Mouse (Mus musculus) liver, embryonic 12.5 days (tissue): ENCODE results near the gene Srp14. TPM values are rescaled to one million over a fixed set of nuclear protein-coding genes. Genes with fewer than 3 reads are reported as not detected.
A peak's percentile ranks its signal among the peaks of the same experiment; 100 is the strongest.

ENCODE experiments used
- ATAC-seq: fragments of 200-750 bp; cut with Nextera tagmentation; 2 replicates; pipeline ENCODE4 v1.8.0; 2017; ENCODE audit warnings: moderate number of reproducible peaks, mild to moderate bottlenecking, moderate library complexity
- H3K27ac ChIP-seq: fragments of 300-500 bp; sonication (generic); 2 replicates; pipeline ENCODE4 v1.5.1; 2016; ENCODE audit warnings: mild to moderate bottlenecking
- H3K27me3 ChIP-seq: fragments of 300-500 bp; sonication (generic); replicated peaks from 2 replicates; pipeline ENCODE4 v1.6.1; 2016; ENCODE audit warnings: mild to moderate bottlenecking, moderate library complexity
- H3K36me3 ChIP-seq: fragments of 300-500 bp; sonication (generic); 2 replicates; pipeline ENCODE4 v1.6.1; 2016; ENCODE audit warnings: mild to moderate bottlenecking, moderate library complexity
- H3K4me1 ChIP-seq: fragments of 300-500 bp; sonication (generic); 2 replicates; pipeline ENCODE4 v1.6.1; 2016
- H3K4me2 ChIP-seq: fragments of 300-500 bp; sonication (generic); 2 replicates; pipeline ENCODE4 v1.6.1; 2016; ENCODE audit warnings: mild to moderate bottlenecking, moderate library complexity
- H3K4me3 ChIP-seq: fragments of 300-500 bp; sonication (generic); 2 replicates; pipeline ENCODE4 v1.5.1; 2016; ENCODE audit warnings: mild to moderate bottlenecking, moderate library complexity
- H3K9ac ChIP-seq: fragments of 300-500 bp; sonication (generic); 2 replicates; pipeline ENCODE4 v1.6.1; 2016; ENCODE audit warnings: mild to moderate bottlenecking, moderate library complexity
- H3K9me3 ChIP-seq: fragments of 300-500 bp; sonication (generic); replicated peaks from 2 replicates; pipeline ENCODE4 v1.6.1; 2016; ENCODE audit warnings: mild to moderate bottlenecking, moderate library complexity
- WGBS: fragments of 180-500 bp; shearing (Covaris S2); methylation state at CpG from one replicate; pipeline ENCODE4 v1.1.7; 2016; ENCODE audit not compliant: insufficient replicate concordance; 5-methylcytosine and 5-hydroxymethylcytosine counted together
- polyA plus RNA-seq: library from polyadenylated mRNA; unstranded; fragments of >200 nt; fragmentation: Nextera tagmentation; extraction: Ambion mirVana; gene quantifications from 2 replicates; pipeline ENCODE4 v1.2.1, GENCODE M21; 2016

Srp14 gene
- polyA plus RNA-seq, 1 experiment from 2014 or later, result 130 TPM

- Histone ChIP-seq H3K4me3 (no peak overlapping the region), H3K4me2 (no peak overlapping the region), H3K27me3 (no peaks in the 10 kb centered on the region), H3K9me3 (no peaks in the 10 kb centered on the region), H3K36me3 (peaks cover 56% of the 10 kb centered on the region), H3K4me1 (no peaks in the 10 kb centered on the region), H3K27ac (no peak overlapping the region), H3K9ac (no peak overlapping the region)
- no peak for ATAC-seq
- WGBS, result 84% methylated on average over 13 of the region's 13 CpGs
Observed at GRCm38 (mm10) chr2:118457463-118458261, 21.8 kb downstream of the Srp14 start.

GRCm38 (mm10) chr2:118457029-118457428, 22.5 kb downstream of the Srp14 start:
- H3K4me3 ChIP-seq, result no peak overlapping the region
- no peak overlapping the region for H3K27ac ChIP-seq
- no peaks in the 10 kb centered on the region for H3K9me3 ChIP-seq
- peaks cover 49% of the 10 kb centered on the region for H3K36me3 ChIP-seq
- H3K9ac ChIP-seq, result no peak overlapping the region
- WGBS, result 76% methylated on average over 3 of the region's 3 CpGs
- ATAC-seq, result no peak
- no peaks in the 10 kb centered on the region for H3K4me1 ChIP-seq
- H3K4me2 ChIP-seq, result no peak overlapping the region
- H3K27me3 ChIP-seq, result no peaks in the 10 kb centered on the region

DNA sequence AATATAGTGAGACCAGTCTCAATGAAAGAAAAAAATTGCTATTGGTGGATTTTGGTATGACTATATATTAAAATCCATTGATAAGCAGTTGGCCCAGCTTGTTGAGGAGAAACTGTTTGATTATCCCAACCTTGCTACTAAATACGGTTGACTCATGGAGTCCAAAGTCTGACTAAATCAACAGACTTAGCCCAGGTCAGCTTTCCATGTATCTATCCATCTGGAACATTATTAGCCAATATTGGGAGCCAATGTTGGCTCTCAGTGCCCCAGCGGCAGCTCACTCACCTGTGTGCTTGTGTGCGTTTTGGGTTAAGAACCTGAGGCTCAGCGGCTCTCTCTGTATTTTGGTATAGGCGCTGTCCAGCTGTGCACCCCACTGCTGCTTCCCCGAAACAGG, 28.5 kb downstream of the Srp14 start:
- no peak overlapping the region for H3K27ac ChIP-seq
- no peak for ATAC-seq

GRCm38 (mm10) chr2:118448181-118448580, 31.3 kb downstream of the Srp14 start:
- no peak overlapping the region for H3K4me2 ChIP-seq
- no peak overlapping the region for H3K4me3 ChIP-seq
- H3K4me1 ChIP-seq, result no peaks in the 10 kb centered on the region
- H3K27me3 ChIP-seq, result no peaks in the 10 kb centered on the region
- H3K9me3 ChIP-seq, result no peaks in the 10 kb centered on the region
- H3K9ac ChIP-seq, result no peak overlapping the region
- peaks cover 48% of the 10 kb centered on the region for H3K36me3 ChIP-seq
- 82% methylated on average over 12 of the region's 12 CpGs for WGBS
- no peak overlapping the region for H3K27ac ChIP-seq
- no peak for ATAC-seq

More for the DNA sequence above, 28.5 kb downstream of the Srp14 start:
- WGBS, result 84% methylated on average over 6 of the region's 6 CpGs
- Histone ChIP-seq H3K36me3 (peaks cover 43% of the 10 kb centered on the region), H3K4me3 (no peak overlapping the region), H3K4me2 (no peak overlapping the region), H3K4me1 (no peaks in the 10 kb centered on the region), H3K9ac (no peak overlapping the region), H3K27me3 (no peaks in the 10 kb centered on the region), H3K9me3 (no peaks in the 10 kb centered on the region)

DNA sequence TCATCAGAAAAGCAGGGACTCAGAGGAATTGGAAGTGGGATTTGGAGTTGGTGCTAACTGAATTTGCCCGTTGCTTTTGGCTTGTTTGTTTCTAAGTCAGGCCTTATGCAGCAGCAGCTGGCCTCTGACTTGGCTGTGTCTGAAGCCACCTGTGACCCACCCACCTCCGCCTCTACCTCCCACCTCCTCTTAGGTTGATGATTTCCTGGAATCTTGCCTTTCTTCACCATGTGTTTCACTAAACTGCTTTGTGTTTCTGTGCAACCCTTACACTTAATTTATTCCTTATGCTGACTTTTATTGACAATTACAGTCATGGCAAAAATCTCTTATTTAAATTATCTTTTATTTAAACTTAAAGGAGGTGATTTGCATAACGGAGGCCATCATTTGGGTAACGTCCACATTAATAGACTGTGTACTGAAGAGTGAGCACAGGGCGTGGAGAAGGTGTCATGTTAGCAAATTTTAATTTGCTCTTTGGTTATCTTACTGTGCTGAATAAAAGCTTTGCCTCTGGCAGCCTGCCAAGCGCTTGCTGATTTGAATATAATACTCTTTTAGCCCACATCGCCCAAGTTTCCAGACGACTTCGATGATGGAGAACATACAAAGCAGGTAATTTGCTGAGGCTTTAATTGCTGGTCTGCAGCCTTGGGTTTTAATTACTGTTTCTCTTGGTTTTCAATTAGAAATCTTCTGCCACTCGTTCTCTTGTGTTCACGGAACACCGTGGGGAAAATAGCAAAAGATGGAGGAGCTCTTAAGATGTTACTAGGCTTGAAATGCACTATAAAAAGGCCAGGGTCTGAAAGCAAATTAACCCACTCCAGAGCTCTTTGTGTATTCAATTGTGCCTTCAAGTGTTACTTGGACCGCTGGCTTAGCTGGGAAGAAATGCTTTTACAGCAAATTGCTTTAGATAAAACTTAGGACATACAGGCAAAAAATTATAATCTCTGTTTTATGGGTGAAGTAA, 33.5 kb downstream of the Srp14 start:
- no peaks in the 10 kb centered on the region for H3K27me3 ChIP-seq
- H3K9me3 ChIP-seq, result no peaks in the 10 kb centered on the region
- ATAC-seq, result no peak
- no peak overlapping the region for H3K27ac ChIP-seq
- WGBS, result 82% methylated on average over 13 of the region's 13 CpGs
- H3K9ac ChIP-seq, result no peak overlapping the region
- no peak overlapping the region for H3K4me2 ChIP-seq
- no peak overlapping the region for H3K4me3 ChIP-seq
- no peaks in the 10 kb centered on the region for H3K4me1 ChIP-seq
- peaks cover 53% of the 10 kb centered on the region for H3K36me3 ChIP-seq

DNA sequence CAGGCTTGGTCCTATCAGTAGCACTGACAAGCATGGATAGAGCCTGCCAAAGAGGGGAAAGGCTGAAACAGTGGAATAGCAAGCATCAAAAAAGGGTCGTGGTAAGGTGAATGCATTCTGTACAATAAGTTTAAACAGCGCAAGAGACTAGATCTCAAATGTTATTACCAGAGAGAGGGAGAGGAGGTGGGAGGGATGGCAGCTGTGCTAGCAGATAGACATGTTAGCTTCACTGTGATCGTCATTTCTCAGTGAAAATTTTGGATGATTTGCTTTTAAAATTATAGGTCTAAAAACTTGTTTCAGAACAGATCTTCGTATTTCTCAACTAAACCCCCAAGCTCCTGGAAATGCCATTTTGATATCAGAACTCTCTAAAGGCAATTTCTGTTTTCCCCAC, 36.8 kb downstream of the Srp14 start:
- H3K36me3 ChIP-seq, result peaks cover 50% of the 10 kb centered on the region
- no peaks in the 10 kb centered on the region for H3K4me1 ChIP-seq
- no peak overlapping the region for H3K4me3 ChIP-seq
- WGBS, result 82% methylated on average over 4 of the region's 4 CpGs
- H3K27ac ChIP-seq, result no peak overlapping the region
- no peaks in the 10 kb centered on the region for H3K27me3 ChIP-seq
- H3K9ac ChIP-seq, result no peak overlapping the region
- ATAC-seq, result no peak
- no peaks in the 10 kb centered on the region for H3K9me3 ChIP-seq
- H3K4me2 ChIP-seq, result no peak overlapping the region

DNA sequence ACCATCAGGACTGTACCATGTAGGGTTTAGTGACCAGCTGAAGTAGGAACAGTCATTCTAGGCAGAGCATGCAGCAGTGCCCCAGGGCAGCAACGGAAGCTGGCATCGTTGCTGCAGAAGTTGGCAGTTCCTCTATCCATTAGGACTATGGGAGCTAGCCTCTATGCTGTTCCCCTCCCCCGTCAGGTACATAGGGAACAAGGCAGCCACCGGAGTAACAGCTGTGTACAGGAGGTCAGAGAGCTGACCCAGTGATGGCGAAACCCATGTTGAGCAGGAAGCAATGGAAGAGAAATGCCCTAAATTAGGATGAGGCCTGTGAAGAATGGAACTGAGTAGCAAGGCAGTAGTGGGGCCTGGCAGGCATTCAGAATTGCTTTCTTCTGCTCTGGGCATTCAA, 37.3 kb downstream of the Srp14 start:
- Histone ChIP-seq H3K4me2 (no peak overlapping the region), H3K9ac (no peak overlapping the region), H3K36me3 (peaks cover 54% of the 10 kb centered on the region), H3K27ac (no peak overlapping the region), H3K4me3 (no peak overlapping the region), H3K4me1 (no peaks in the 10 kb centered on the region), H3K9me3 (no peaks in the 10 kb centered on the region), H3K27me3 (no peaks in the 10 kb centered on the region)
- peak; percentile 65 for ATAC-seq
- 84% methylated on average over 5 of the region's 5 CpGs for WGBS

DNA sequence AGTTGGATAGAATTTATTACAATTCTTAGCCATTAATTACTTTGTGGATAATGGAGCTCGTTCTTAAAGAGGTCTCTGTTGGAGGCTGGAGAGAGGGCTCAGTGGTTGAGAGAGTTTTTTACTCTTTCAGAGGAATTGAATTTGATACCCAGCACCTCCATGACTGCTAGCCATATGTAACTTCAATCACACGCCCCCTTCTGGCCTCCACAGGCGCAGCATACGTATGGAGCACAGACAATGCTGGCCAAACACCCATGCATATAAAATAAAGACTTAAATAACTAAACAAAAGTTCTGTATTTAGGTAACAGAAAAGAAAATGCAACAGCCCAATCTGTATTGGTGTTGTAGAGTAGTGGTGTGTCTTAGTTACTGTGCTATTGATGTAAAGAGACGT, 47.9 kb downstream of the Srp14 start:
- 68% methylated on average over 5 of the region's 5 CpGs for WGBS
- H3K4me3 ChIP-seq, result no peak overlapping the region
- no peak overlapping the region for H3K9ac ChIP-seq
- peaks cover 81% of the 10 kb centered on the region for H3K36me3 ChIP-seq
- H3K27me3 ChIP-seq, result no peaks in the 10 kb centered on the region
- H3K9me3 ChIP-seq, result no peaks in the 10 kb centered on the region
- ATAC-seq, result no peak
- H3K4me1 ChIP-seq, result no peaks in the 10 kb centered on the region
- no peak overlapping the region for H3K4me2 ChIP-seq
- no peak overlapping the region for H3K27ac ChIP-seq

- Histone ChIP-seq H3K4me2 (no peak overlapping the region), H3K36me3 (peaks cover 79% of the 10 kb centered on the region), H3K9me3 (no peaks in the 10 kb centered on the region), H3K4me3 (no peak overlapping the region), H3K9ac (no peak overlapping the region), H3K27me3 (no peaks in the 10 kb centered on the region), H3K4me1 (no peaks in the 10 kb centered on the region), H3K27ac (no peak overlapping the region)
- ATAC-seq, result 0 out of 2 replicates have a peak, but pooled peaks have one; percentile 15
- WGBS, result 83% methylated on average over 16 of the region's 16 CpGs
Observed at GRCm38 (mm10) chr2:118430630-118431029, 48.9 kb downstream of the Srp14 start.

DNA sequence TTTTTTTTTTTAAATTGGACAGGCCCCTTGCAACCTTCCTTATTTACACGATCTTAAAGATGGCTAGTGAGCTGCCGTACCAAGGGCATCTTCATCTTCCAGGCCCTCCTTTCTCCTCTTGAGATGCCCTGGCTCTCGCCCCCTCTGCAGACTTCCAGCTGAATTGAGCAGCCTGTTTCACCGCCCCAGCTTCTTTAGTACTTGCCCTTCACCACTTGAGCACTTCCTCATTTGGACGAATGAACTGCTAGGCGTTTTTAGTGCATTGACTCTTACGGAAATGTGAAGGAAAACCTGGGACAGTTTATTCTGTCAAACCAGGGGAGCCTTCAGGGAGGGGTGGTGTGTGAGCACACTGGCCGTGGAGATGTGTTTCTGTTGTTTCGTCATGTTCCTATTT, 50.2 kb downstream of the Srp14 start:
- no peaks in the 10 kb centered on the region for H3K27me3 ChIP-seq
- 67% methylated on average over 9 of the region's 9 CpGs for WGBS
- no peak for ATAC-seq
- H3K4me3 ChIP-seq, result no peak overlapping the region
- H3K4me2 ChIP-seq, result no peak overlapping the region
- no peaks in the 10 kb centered on the region for H3K9me3 ChIP-seq
- no peak overlapping the region for H3K9ac ChIP-seq
- no peak overlapping the region for H3K27ac ChIP-seq
- H3K4me1 ChIP-seq, result no peaks in the 10 kb centered on the region
- H3K36me3 ChIP-seq, result peaks cover 80% of the 10 kb centered on the region

GRCm38 (mm10) chr2:118428296-118428695, 51.2 kb downstream of the Srp14 start:
- H3K9ac ChIP-seq, result no peak overlapping the region
- no peak overlapping the region for H3K4me3 ChIP-seq
- no peak overlapping the region for H3K4me2 ChIP-seq
- no peaks in the 10 kb centered on the region for H3K4me1 ChIP-seq
- no peaks in the 10 kb centered on the region for H3K27me3 ChIP-seq
- no peak for ATAC-seq
- WGBS, result 79% methylated on average over 6 of the region's 6 CpGs
- no peaks in the 10 kb centered on the region for H3K9me3 ChIP-seq
- no peak overlapping the region for H3K27ac ChIP-seq
- H3K36me3 ChIP-seq, result peaks cover 74% of the 10 kb centered on the region
